Mouse (Mus musculus) cerebellum, adult 9-10 months (tissue): Measurements from ENCODE around the gene Tmem201.

Experiments used
- DNase-seq: peaks from one replicate; pipeline ENCODE4 v3.0.0; 2022

Gene Tmem201

GRCm38 (mm10) chr4:149719686-149720085, 18.2 kb downstream of the Tmem201 start:
- DNase-seq = peak; percentile 73

GRCm38 (mm10) chr4:149714542-149714941, 23.3 kb downstream of the Tmem201 start:
- no peak for DNase-seq

GRCm38 (mm10) chr4:149711955-149712354, 25.9 kb downstream of the Tmem201 start:
- DNase-seq = peak; percentile 58

GRCm38 (mm10) chr4:149711485-149711884, 26.4 kb downstream of the Tmem201 start:
- no peak for DNase-seq

DNA sequence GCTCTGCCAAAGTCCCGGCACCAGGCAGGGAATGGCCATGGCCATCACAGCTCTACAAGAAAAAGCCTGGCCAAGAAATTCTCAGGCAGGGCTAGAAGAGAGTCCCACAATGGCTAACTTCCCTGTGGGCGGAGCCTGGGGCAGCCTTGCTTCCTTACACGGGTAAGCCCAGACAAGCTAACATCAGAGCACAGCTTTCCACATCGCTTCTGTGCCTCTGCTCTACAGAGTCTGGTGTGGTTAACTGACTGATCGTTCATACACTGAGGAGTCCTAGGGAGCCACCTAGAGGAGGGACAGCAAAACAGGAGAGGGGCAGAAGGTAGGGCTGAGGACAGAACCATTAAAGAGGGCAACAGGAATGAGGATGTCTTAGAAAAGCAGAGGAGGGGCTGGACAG, 27.3 kb downstream of the Tmem201 start:
- peak; percentile 47 for DNase-seq

DNA sequence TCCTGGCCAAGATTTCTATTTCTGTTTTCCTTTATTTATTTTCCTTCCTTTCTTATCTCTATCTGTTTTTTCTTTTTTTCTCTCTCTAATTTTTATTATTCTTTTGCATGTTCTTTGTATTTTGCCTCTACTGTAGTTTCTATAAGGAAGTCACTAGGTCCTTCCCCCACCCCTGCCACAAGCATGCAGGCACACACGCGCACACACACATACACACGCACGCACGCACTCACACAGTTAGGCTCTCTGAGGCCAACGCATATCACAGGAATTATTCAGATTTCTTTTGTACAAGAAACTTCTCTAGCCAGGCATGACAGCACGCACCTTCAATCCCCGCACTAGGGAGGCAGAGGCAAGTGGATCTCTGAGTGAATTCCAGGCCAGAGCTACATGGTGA, 31.9 kb downstream of the Tmem201 start:
- DNase-seq = no peak

DNA sequence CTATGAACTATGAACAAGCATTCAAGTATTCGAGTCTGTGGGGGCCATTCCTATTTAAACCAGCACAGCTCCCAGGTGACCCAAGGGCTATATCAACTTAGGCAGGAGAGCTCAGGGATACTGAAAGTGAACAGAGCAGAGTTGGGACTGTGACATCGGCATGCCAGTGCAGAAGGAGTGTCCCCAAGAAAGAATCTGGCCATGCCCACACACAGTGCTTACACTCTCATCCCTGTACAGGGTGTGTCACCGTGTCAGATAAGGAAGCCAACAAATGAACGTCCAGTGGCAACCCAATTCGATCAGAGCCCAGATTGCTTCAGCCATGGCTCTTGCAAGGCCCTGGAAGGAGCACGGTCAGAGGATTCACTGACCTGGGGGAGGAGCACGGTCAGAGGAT, 32.5 kb downstream of the Tmem201 start:
- no peak for DNase-seq

- DNase-seq = no peak
These were observed 35.4 kb downstream of the Tmem201 start, which contains the start of gene Pik3cd for GRCm38 (mm10) chr4:149702210-149702979. TSS of gene Pik3cd (minus strand) at chr4:149702571.

- no peak for DNase-seq
These were observed 36.2 kb downstream of the Tmem201 start for GRCm38 (mm10) chr4:149701426-149702209.

GRCm38 (mm10) chr4:149699953-149700352, 37.9 kb downstream of the Tmem201 start:
- DNase-seq = no peak

- DNase-seq = no peak
These were observed 39.5 kb downstream of the Tmem201 start for GRCm38 (mm10) chr4:149698197-149698821.

GRCm38 (mm10) chr4:149697506-149698196, 40.2 kb downstream of the Tmem201 start:
- no peak for DNase-seq

DNA sequence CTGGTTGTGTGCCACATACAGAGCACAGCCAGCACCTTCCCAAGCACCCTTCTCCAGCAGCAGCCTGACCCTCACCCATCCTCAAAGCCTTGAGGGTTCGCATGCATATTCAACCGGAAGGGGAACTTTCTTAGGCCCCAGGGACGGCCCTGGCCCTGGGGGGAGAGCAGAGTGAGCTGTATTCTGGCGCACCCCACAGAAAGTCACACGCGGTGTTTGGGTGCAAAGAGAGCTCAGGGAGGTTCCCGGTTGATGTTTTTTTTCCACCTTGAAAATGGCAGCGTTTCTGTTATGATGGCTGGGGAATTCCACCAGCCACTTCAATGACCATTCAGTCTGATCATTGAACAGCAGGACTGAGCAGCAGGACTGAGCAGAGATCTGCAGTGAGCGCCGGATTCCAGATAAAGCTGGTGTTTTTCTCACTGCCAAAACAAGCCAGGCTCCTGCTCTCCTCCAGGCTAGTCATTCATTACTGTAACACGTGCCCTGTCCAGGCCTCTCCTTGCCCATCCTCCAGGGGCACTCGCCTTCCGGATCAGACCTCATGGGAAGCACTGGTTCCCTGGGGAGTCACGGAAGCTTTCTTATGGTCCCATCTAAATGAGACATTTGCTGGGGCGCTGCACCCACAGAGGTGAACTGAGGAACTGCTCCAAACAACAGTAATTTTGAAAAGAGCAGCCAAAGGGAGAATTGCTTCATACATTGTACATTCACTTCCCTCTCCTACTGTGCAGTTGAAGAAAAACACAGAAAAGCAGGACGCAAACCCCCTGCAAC, 41.5 kb downstream of the Tmem201 start:
- DNase-seq = no peak

- DNase-seq = no peak
These were observed 46.5 kb downstream of the Tmem201 start for GRCm38 (mm10) chr4:149691368-149691767.

GRCm38 (mm10) chr4:149690828-149691280, 47.0 kb downstream of the Tmem201 start:
- no peak for DNase-seq

GRCm38 (mm10) chr4:149689822-149690700, 47.8 kb downstream of the Tmem201 start:
- DNase-seq = no peak

- no peak for DNase-seq
These were observed 49.0 kb downstream of the Tmem201 start for GRCm38 (mm10) chr4:149688861-149689260.

- DNase-seq = no peak
These were observed 52.8 kb downstream of the Tmem201 start for GRCm38 (mm10) chr4:149684841-149685623.

DNA sequence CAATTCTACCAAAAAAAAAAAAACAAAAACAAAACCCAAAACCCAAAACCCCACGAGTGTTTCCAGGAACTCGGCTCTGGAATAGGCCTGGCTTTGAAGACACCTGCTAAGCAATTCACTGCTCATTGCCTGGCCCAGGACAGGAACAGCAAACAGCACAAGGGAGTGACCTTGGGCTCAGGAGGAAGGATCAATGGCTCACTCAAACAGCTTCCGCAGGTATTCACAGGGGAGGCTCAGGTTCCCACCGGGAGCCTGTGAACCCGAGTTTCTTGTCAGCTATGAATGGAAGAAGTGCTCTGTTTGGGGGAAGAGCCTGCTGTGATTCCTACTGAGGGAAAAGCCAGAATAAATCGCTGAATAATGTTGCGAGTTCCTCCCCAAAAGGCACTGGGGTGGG, 54.0 kb downstream of the Tmem201 start:
- DNase-seq = no peak
